Mouse (Mus musculus) CH12.LX (cell line): ENCODE data around the gene Pld1.

Experiments
- CTCF ChIP-seq, 2 experiments: IDR thresholded peaks in 1 of 2; conservative IDR thresholded peaks in 1 of 2; 2 replicates each; pipeline ENCODE4 v1.5.1; 2011 to 2012; ENCODE audit warnings: low read depth in 2 of 2, low read length in 2 of 2, improper control_type of control experiment in 1 of 2, inconsistent platforms in 1 of 2, mild to moderate bottlenecking in 1 of 2, moderate library complexity in 1 of 2
- EP300 ChIP-seq: IDR thresholded peaks from 2 replicates; pipeline ENCODE4 v1.6.1; 2011; ENCODE audit warnings: low read length, improper control_type of control experiment

- no peak for TF ChIP-seq CTCF (conservative IDR thresholded peaks at IDR 0.05 in 1 of 2, IDR thresholded peaks at IDR 0.05 in 1 of 2; ENCODE audit: low read depth in 2 of 2, low read length in 2 of 2)
- TF ChIP-seq EP300, result no peak
These were observed 43.1 kb downstream of the Pld1 start for GRCm38 (mm10) chr3:27981591-27981990.
